Mouse (Mus musculus): ENCODE results near the gene Slc35c1.

- TF ChIP-seq POLR2A (IDR thresholded peaks at IDR 0.05; ENCODE audit: insufficient read depth, low read depth, low read length) (no peak), CTCF (IDR thresholded peaks at IDR 0.05) (no peak), EP300 (IDR thresholded peaks at IDR 0.05; ENCODE audit: insufficient read depth, low read depth, low read length) (no peak)
Observed at GRCm38 (mm10) chr2:92493656-92494390, 33.5 kb upstream of the Slc35c1 start.
